Mouse (Mus musculus): ENCODE measurements around the gene Ogn. TPM values are rescaled to one million over a fixed set of nuclear protein-coding genes. Genes with fewer than 3 reads are reported as not detected.
A peak's percentile ranks its signal among the peaks of the same experiment; 100 is the strongest.

The Ogn gene
- polyA plus RNA-seq, 1 experiment: 0.61 TPM

- no peak overlapping the region for H3K4me3 ChIP-seq (ENCODE audit: extremely low read depth, insufficient read depth, insufficient read length)
- DNase-seq (ENCODE audit: low read depth in 1 of 2, low spot score in 2 of 2): no peak
- no peaks in the 10 kb centered on the region for H3K4me1 ChIP-seq (ENCODE audit: control insufficient read depth, insufficient read depth, insufficient read length)
- no peak overlapping the region for H3K27ac ChIP-seq (ENCODE audit: insufficient read depth, low read length)
- no peaks in the 10 kb centered on the region for H3K27me3 ChIP-seq (ENCODE audit: control insufficient read depth, insufficient read depth, low read length)
- no peak for TF ChIP-seq CTCF (IDR thresholded peaks at IDR 0.05; ENCODE audit: extremely low read depth, insufficient read depth, insufficient read length, insufficient replicate concordance)
- TF ChIP-seq POLR2A (IDR thresholded peaks at IDR 0.05; ENCODE audit: low read depth, low read length): no peak
- 66% methylated on average over 2 of the region's 2 CpGs for WGBS
- H3K36me3 ChIP-seq (ENCODE audit: control insufficient read depth, insufficient read depth, low read length): no peaks in the 10 kb centered on the region
Measured at GRCm38 (mm10) chr13:49644731-49645529, 37.1 kb downstream of the Ogn start.

DNA sequence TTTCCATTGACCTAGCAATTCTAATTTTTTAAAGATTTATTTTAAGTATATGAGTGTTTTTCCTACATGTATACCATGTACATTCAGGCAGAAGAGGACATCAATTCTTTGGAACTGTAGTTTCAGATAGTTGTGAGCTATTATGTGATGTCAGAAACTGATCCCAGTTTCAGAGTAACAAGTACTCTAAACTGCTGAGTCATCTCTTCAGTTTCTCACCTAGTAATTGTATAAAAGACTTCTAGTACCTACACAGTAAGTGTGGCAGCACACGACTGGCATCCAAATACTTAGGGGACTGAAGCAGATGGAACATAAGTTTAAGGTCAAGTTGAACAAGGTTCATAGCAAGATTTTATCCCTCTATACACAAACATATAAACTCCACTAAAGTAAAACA is 38.2 kb downstream of the Ogn start:
- Histone ChIP-seq H3K36me3 (ENCODE audit: control insufficient read depth, insufficient read depth, low read length) (no peaks in the 10 kb centered on the region), H3K27ac (ENCODE audit: insufficient read depth, low read length) (no peak overlapping the region), H3K27me3 (ENCODE audit: control insufficient read depth, insufficient read depth, low read length) (no peaks in the 10 kb centered on the region), H3K4me3 (ENCODE audit: extremely low read depth, insufficient read depth, insufficient read length) (no peak overlapping the region), H3K4me1 (ENCODE audit: control insufficient read depth, insufficient read depth, insufficient read length) (no peaks in the 10 kb centered on the region)
- TF ChIP-seq CTCF (IDR thresholded peaks at IDR 0.05; ENCODE audit: extremely low read depth, insufficient read depth, insufficient read length, insufficient replicate concordance): no peak
- no peak for TF ChIP-seq POLR2A (IDR thresholded peaks at IDR 0.05; ENCODE audit: low read depth, low read length)
- 91% methylated on average over 1 of the region's 1 CpGs for WGBS
- no peak for DNase-seq (ENCODE audit: low read depth in 1 of 2, low spot score in 2 of 2)

GRCm38 (mm10) chr13:49651136-49651535 is 43.3 kb downstream of the Ogn start:
- Histone ChIP-seq H3K4me1 (ENCODE audit: control insufficient read depth, insufficient read depth, insufficient read length) (no peaks in the 10 kb centered on the region), H3K27me3 (ENCODE audit: control insufficient read depth, insufficient read depth, low read length) (no peaks in the 10 kb centered on the region), H3K4me3 (ENCODE audit: extremely low read depth, insufficient read depth, insufficient read length) (no peak overlapping the region), H3K27ac (ENCODE audit: insufficient read depth, low read length) (no peak overlapping the region), H3K36me3 (ENCODE audit: control insufficient read depth, insufficient read depth, low read length) (no peaks in the 10 kb centered on the region; the same call in 1 of the 2 replicates)
- TF ChIP-seq CTCF (IDR thresholded peaks at IDR 0.05; ENCODE audit: extremely low read depth, insufficient read depth, insufficient read length, insufficient replicate concordance) (no peak), POLR2A (IDR thresholded peaks at IDR 0.05; ENCODE audit: low read depth, low read length) (no peak)
- no peak for DNase-seq (ENCODE audit: low read depth in 1 of 2, low spot score in 2 of 2)
- 69% methylated on average over 2 of the region's 2 CpGs for WGBS

DNA sequence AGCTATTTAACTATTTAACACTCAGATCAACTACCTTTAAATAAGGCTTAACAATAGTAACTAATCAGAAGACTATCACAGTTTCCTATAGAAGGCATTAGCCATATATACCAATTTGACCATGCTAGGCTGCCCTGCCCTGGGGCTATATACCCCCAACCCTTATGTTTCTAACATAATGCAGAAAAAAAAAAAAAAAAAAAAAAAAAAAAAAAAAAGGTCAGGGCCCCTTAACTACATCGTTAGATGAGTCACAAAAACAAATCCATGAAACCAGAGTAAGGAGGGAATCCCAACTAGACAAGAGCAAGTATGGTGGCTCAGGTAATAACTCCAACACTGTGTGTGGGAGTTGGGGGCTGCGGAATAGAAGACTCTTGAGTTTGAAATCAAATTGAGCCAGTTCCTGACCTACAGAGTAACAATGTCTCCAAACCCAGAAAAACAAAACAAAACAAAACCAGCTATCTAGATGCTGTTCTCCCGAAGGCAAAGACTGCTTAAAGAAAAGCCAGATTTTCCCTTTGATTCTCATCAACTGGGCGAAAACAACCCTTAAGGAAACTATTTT is 44.0 kb downstream of the Ogn start:
- Histone ChIP-seq H3K4me1 (ENCODE audit: control insufficient read depth, insufficient read depth, insufficient read length) (no peaks in the 10 kb centered on the region), H3K4me3 (ENCODE audit: extremely low read depth, insufficient read depth, insufficient read length) (peak overlapping the region; percentile 76; the same call in 1 of the 2 replicates), H3K27me3 (ENCODE audit: control insufficient read depth, insufficient read depth, low read length) (no peaks in the 10 kb centered on the region), H3K27ac (ENCODE audit: insufficient read depth, low read length) (no peak overlapping the region), H3K36me3 (ENCODE audit: control insufficient read depth, insufficient read depth, low read length) (peaks cover under 1% of the 10 kb centered on the region)
- DNase-seq (ENCODE audit: low read depth in 1 of 2, low spot score in 2 of 2): no peak
- TF ChIP-seq CTCF (IDR thresholded peaks at IDR 0.05; ENCODE audit: extremely low read depth, insufficient read depth, insufficient read length, insufficient replicate concordance) (no peak), POLR2A (IDR thresholded peaks at IDR 0.05; ENCODE audit: low read depth, low read length) (no peak)
- WGBS: 1% methylated on average over 4 of the region's 4 CpGs

DNA sequence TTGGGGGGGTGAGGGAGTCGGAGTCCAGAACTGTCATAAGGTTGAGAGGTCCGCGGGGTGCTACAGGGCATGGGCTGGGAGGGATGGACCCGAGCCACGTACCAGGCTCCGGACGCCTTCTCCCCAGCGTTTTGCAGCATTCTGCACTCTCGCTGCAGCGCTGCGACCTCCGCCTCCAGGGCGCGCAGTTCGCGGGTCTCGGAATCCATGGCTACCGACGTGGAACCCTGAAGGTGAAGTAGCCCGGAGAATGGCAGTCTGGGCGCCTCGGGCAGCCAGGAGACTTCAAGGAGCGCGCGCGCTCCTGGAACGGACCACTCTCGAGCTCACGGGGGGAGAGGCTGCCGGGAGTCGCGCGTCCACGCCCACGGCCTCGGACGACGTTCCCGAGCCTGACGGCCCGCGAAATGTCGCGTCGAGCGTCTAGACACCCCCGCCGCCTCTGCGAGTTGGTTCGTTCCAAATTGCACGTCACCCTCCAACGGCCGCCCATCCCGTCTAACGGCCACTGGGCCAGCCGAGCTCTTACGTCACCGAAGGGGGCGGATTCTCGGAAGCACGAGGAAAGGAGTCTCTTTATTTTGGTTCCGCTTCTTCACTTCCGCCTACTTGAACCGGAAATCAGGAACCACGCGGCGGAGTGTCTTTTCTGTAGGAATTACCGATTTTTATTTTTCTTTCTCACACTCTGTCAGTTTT is 44.8 kb downstream of the Ogn start, which contains the start of the genes Cenpp and Nol8:
Gene Cenpp (minus strand): TSS at position 305 of the 699 bp plus-strand sequence.
Gene Nol8 (plus strand): TSS at position 598 of the 699 bp plus-strand sequence.
- no peak for TF ChIP-seq CTCF (IDR thresholded peaks at IDR 0.05; ENCODE audit: extremely low read depth, insufficient read depth, insufficient read length, insufficient replicate concordance)
- no peak for TF ChIP-seq POLR2A (IDR thresholded peaks at IDR 0.05; ENCODE audit: low read depth, low read length)
- WGBS: under 1% methylated on average over 68 of the region's 68 CpGs
- peak within 1 kb of the TSS; percentile 91 for H3K4me3 ChIP-seq (ENCODE audit: extremely low read depth, insufficient read depth, insufficient read length)
- H3K27ac ChIP-seq (ENCODE audit: insufficient read depth, low read length): peak within 1 kb of the TSS; percentile 44
- H3K36me3 ChIP-seq (ENCODE audit: control insufficient read depth, insufficient read depth, low read length): peaks cover 5% of the 10 kb centered on the region
- no peaks in the 10 kb centered on the region for H3K27me3 ChIP-seq (ENCODE audit: control insufficient read depth, insufficient read depth, low read length)
- H3K4me1 ChIP-seq (ENCODE audit: control insufficient read depth, insufficient read depth, insufficient read length): no peaks in the 10 kb centered on the region
- DNase-seq (ENCODE audit: low read depth in 1 of 2, low spot score in 2 of 2): peak; percentile 98 to 100

- Histone ChIP-seq H3K27me3 (ENCODE audit: control insufficient read depth, insufficient read depth, low read length) (no peaks in the 10 kb centered on the region), H3K4me3 (ENCODE audit: extremely low read depth, insufficient read depth, insufficient read length) (peak overlapping the region; percentile 91), H3K27ac (ENCODE audit: insufficient read depth, low read length) (peak overlapping the region; percentile 44), H3K36me3 (ENCODE audit: control insufficient read depth, insufficient read depth, low read length) (peaks cover 5% of the 10 kb centered on the region), H3K4me1 (ENCODE audit: control insufficient read depth, insufficient read depth, insufficient read length) (no peaks in the 10 kb centered on the region)
- WGBS: under 1% methylated on average over 16 of the region's 16 CpGs
- TF ChIP-seq POLR2A (IDR thresholded peaks at IDR 0.05; ENCODE audit: low read depth, low read length) (no peak), CTCF (IDR thresholded peaks at IDR 0.05; ENCODE audit: extremely low read depth, insufficient read depth, insufficient read length, insufficient replicate concordance) (no peak)
- peak in 1 of 2 experiments; percentile 24 for DNase-seq (ENCODE audit: low read depth in 1 of 2, low spot score in 2 of 2)
Measured at GRCm38 (mm10) chr13:49653180-49653541, 45.3 kb downstream of the Ogn start.

Other genes starting within 250 kb of the Ogn start
- 1.8 and 2.2 TPM in 2 replicates for gene Ippk, start 186.8 kb upstream of the Ogn start, polyA plus RNA-seq (2012; rRNA removed)
- gene Tes3-ps, start 114.7 kb upstream of the Ogn start, polyA plus RNA-seq (2012; rRNA removed): not detected in 2 replicates
- gene Ecm2, start 103.2 kb upstream of the Ogn start, polyA plus RNA-seq (2012; rRNA removed): 0.11 and 0.14 TPM in 2 replicates
- 0.07 TPM in 1 of 2 replicates, not detected in the other for gene Aspn, start 63.6 kb upstream of the Ogn start, polyA plus RNA-seq (2012; rRNA removed)
- gene Omd, start 25.6 kb upstream of the Ogn start, polyA plus RNA-seq (2012; rRNA removed): 0.06 TPM in 1 of 2 replicates, not detected in the other
- gene Cenpp, start 44.7 kb downstream of the Ogn start, polyA plus RNA-seq (2012; rRNA removed): 0.23 and 0.29 TPM in 2 replicates
- 0.87 and 1.4 TPM in 2 replicates for gene Nol8, start 45.0 kb downstream of the Ogn start, polyA plus RNA-seq (2012; rRNA removed)
- 11.5 and 11.8 TPM in 2 replicates for gene Iars, start 74.1 kb downstream of the Ogn start, polyA plus RNA-seq (2012; rRNA removed)
- gene Gm30302, start 191.0 kb downstream of the Ogn start, polyA plus RNA-seq (2012; rRNA removed): not detected in 2 replicates

Measured in spleen, adult 2 months (tissue).